Mouse (Mus musculus) G1E (cell line): Measurements from ENCODE around the gene Orm2. TPM values are rescaled to one million over a fixed set of nuclear protein-coding genes. Genes with fewer than 3 reads are reported as not detected.

Experiments
- ATAC-seq: 2 replicates; pipeline ENCODE4 v1.8.0; 2016; ENCODE audit warnings: mild to moderate bottlenecking; ENCODE audit not compliant: insufficient number of reproducible peaks, poor library complexity, low FRiP score, severe bottlenecking; ENCODE audit errors: extremely low read depth
- DNase-seq: peaks from one replicate; pipeline ENCODE4 v3.0.0; 2012; ENCODE audit warnings: low spot score
- H3K27me3 ChIP-seq: 2 replicates; pipeline ENCODE4 v1.6.1; 2012; ENCODE audit warnings: mild to moderate bottlenecking, low read length, inconsistent platforms; ENCODE audit not compliant: insufficient read depth
- H3K36me3 ChIP-seq: replicated peaks from 2 replicates; pipeline ENCODE3; 2012; ENCODE audit warnings: mild to moderate bottlenecking, inconsistent platforms
- H3K4me1 ChIP-seq: 2 replicates; pipeline ENCODE4 v1.6.1; 2012; ENCODE audit warnings: low read depth, low read length, inconsistent platforms, mixed read lengths; ENCODE audit not compliant: insufficient read depth
- H3K4me3 ChIP-seq: 2 replicates; pipeline ENCODE4 v1.5.1; 2012; ENCODE audit warnings: low read depth, mild to moderate bottlenecking, inconsistent platforms, low read length, moderate library complexity, mixed read lengths
- H3K9me3 ChIP-seq: replicated peaks from 2 replicates; pipeline ENCODE4 v1.6.1; 2012; ENCODE audit warnings: inconsistent platforms
- CTCF ChIP-seq: IDR thresholded peaks from 2 replicates; pipeline ENCODE4 v1.5.1; 2012; ENCODE audit warnings: low read depth, low read length, inconsistent platforms, mixed read lengths
- GATA1 ChIP-seq: IDR thresholded peaks from 2 replicates; pipeline ENCODE4 v1.6.1; 2012; ENCODE audit warnings: borderline replicate concordance, low read length, inconsistent platforms, mixed read lengths
- GATA2 ChIP-seq: IDR thresholded peaks from 2 replicates; pipeline ENCODE4 v1.6.1; 2012; ENCODE audit warnings: low read depth, low read length, inconsistent platforms, borderline replicate concordance
- POLR2AphosphoS5 ChIP-seq: IDR thresholded peaks from 2 replicates; pipeline ENCODE4 v1.6.1; 2012; ENCODE audit warnings: low read depth, low read length, inconsistent platforms; ENCODE audit not compliant: insufficient replicate concordance
- TAL1 ChIP-seq: conservative IDR thresholded peaks from 2 replicates; pipeline ENCODE4 v1.6.1; 2012; ENCODE audit warnings: low read depth, low read length, inconsistent platforms, mixed read lengths
- polyA plus RNA-seq: library from polyadenylated mRNA; stranded (reverse); fragments of >175 nt; gene quantifications from 2 replicates; pipeline ENCODE4 v1.2.3, GENCODE M21; 2012
- total RNA-seq, 2 experiments: library from RNA; stranded (forward) in 1 of 2; stranded (reverse) in 1 of 2; fragments of 200-1000 nt in 1 of 2; fragments of >200 nt in 1 of 2; fragmentation: Nextera tagmentation in 1 of 2; gene quantifications; 2 replicates each; pipeline ENCODE4 v1.2.3; 2014 to 2017

Gene Orm2
- total and polyA plus RNA-seq, 3 experiments, result not detected

DNA sequence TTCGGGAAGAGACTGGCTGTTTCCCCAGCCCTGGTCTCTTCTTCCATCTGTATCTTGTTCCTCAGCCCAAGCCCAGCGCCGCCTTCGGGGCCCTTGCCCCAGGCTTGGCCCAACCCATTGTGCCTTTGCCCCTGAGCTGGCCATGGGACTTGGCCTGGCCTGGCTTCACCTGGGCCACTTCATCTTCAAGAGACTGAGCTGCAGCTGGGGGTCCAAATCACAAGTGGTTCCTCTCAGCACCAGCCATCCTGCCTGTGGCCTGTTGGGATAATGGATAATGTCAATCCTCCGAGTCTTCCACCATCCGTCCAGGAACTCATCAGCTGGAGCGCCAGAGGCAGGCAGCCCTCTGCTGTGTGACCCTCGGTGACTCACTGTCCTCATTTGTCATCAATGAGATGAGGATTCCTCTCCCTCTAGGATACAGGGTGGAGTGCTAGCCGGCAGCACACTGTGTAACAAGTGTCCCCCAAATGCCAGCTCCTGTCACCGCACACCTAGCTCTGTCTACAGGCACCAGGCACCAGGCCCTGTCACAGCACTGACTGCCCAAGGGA is 35.8 kb downstream of the Orm2 start:
- no peaks in the 10 kb centered on the region for H3K4me1 ChIP-seq
- ATAC-seq, result no peak
- TF ChIP-seq GATA2 (no peak), GATA1 (no peak), CTCF (no peak), POLR2AphosphoS5 (no peak), TAL1 (no peak)
- H3K4me3 ChIP-seq, result no peak overlapping the region
- H3K27me3 ChIP-seq, result no peaks in the 10 kb centered on the region
- H3K9me3 ChIP-seq, result peaks cover 95% of the 10 kb centered on the region
- no peaks in the 10 kb centered on the region for H3K36me3 ChIP-seq
- no peak for DNase-seq

DNA sequence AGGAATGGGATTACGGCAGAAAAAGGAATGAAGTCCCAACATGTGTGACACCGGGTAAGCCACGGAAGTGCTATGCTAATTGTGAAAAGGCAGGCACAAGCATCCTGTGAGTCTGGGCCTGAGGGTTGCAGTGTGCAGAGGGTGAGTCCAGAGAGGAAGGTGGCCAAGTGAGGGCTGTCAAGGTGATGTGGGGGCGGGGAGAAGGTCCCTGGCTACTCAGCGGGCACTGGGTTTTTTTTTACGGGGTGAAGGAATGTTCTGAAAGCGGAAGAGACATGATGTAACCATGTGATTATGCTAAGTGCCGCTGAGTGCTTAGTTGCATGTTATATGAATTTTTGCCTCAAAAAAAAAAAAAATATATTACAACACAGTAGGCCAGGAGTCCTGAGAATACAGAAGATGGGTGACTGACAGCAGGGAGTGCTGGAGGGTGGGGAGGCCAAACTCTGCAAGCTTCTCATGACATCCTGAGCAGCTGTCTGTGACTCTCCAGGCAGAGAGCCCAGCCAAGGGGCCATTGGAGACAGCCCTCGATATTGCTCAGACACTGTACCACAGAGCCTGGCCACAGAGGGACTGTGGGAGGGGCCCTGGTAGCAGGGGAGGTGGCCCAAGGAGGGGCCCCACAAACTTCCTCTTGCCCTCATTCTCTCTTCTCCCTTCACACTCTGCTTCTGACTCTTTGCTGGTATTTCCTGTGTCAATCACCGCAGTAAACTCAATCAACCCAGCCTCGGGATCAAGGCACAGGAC is 36.8 kb downstream of the Orm2 start:
- DNase-seq (no peak), ATAC-seq (no peak)
- no peak overlapping the region for H3K4me3 ChIP-seq
- peaks cover 96% of the 10 kb centered on the region for H3K9me3 ChIP-seq
- H3K27me3 ChIP-seq, result no peaks in the 10 kb centered on the region
- no peaks in the 10 kb centered on the region for H3K36me3 ChIP-seq
- no peak for TF ChIP-seq CTCF
- no peak for TF ChIP-seq POLR2AphosphoS5
- no peak for TF ChIP-seq TAL1
- no peak for TF ChIP-seq GATA1
- no peak for TF ChIP-seq GATA2
- no peaks in the 10 kb centered on the region for H3K4me1 ChIP-seq

DNA sequence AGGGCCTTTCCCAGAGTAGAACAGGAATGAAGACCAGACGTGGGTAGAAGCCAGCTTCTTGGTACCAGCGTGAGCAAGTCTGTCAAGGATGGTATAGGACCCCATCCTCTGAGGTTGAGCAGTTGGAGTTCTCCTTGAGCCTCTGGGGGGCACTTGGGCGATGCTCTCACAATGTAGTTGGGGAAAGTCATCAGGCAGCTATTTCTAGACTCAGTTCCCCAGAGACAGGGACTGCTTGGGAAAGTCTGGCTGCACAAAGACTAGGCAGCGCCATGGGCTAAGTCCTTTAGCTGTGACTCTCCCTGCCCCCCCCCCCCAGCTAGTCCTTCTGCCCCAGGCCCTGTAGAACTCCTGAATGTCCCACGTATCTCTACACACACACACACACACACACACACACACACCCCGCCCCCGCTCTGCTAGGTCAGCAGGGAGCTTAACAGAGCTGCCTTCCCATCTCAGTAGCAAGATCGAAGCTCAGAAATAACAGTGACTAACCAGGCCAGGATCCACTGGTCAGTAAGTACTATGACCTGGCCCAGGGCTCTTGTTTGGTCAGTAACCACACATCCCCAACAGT is 37.5 kb downstream of the Orm2 start:
- H3K36me3 ChIP-seq, result no peaks in the 10 kb centered on the region
- no peak for ATAC-seq
- H3K4me1 ChIP-seq, result no peaks in the 10 kb centered on the region
- no peaks in the 10 kb centered on the region for H3K27me3 ChIP-seq
- DNase-seq, result no peak
- H3K4me3 ChIP-seq, result no peak overlapping the region
- H3K9me3 ChIP-seq, result peaks cover 96% of the 10 kb centered on the region
- TF ChIP-seq GATA2, result no peak
- no peak for TF ChIP-seq TAL1
- TF ChIP-seq GATA1, result no peak
- no peak for TF ChIP-seq CTCF
- no peak for TF ChIP-seq POLR2AphosphoS5

DNA sequence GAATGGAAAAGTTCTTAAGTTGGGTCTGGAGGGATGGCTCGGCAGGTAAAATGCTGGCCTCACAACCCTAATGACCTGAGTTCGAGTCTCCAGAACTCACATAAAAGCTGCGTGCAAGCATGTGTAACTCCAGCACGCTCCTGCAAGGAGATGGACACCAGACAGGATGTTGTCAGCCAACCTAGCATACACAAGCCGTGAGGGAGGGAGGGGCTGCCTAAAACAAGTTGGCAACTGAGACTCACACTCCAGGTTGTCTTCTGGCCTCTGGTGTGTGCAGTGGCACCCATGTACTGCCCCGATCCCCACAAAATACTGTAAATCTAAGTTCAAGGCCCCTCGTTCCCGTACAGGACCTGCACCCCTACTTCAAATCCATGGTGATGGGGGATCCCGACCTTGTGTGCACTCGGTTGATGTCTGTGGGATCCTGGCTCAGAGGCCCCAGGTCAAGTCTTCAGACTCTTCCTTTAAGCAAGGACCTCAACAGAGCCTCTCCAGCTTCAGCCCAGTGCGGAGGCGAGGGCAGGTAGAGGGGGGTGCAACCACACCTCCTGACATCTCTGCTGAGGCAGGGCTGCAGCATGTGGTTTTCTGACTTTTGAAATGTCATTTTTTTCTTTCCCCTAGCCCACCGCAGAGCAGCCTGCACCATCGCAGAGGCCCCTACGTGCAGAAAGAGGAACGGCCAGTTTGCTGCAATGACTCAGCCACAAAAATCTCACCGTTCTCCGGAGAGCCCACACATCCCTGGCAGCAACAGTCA is 38.5 kb downstream of the Orm2 start:
- Histone ChIP-seq H3K4me3 (no peak overlapping the region), H3K27me3 (no peaks in the 10 kb centered on the region), H3K36me3 (no peaks in the 10 kb centered on the region), H3K4me1 (no peaks in the 10 kb centered on the region), H3K9me3 (peaks cover 96% of the 10 kb centered on the region)
- DNase-seq, result no peak
- TF ChIP-seq GATA2 (no peak), POLR2AphosphoS5 (no peak), GATA1 (no peak), TAL1 (no peak), CTCF (no peak)
- ATAC-seq, result no peak

DNA sequence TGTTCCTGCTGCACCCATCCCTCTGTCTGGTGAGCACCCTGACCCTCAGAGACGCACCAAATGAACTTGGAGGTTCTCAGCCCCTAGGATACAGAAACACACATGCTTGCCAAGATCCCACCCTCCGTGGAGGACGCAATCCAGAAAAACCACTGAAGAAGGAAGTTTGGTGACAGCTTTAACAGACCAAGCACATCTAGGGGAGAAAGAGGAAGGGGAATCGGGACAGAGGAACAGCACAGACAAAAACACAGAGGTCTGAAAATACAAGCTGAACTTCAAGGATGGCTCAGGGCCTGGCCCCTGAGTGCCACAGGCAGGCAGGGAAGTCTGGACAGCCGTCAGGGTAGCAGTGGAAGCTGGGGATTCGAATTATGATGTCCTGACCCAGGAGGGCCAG is 39.4 kb downstream of the Orm2 start:
- Histone ChIP-seq H3K4me3 (no peak overlapping the region), H3K27me3 (no peaks in the 10 kb centered on the region), H3K4me1 (no peaks in the 10 kb centered on the region), H3K9me3 (peaks cover 96% of the 10 kb centered on the region), H3K36me3 (no peaks in the 10 kb centered on the region)
- no peak for TF ChIP-seq GATA2
- ATAC-seq (no peak), DNase-seq (no peak)

DNA sequence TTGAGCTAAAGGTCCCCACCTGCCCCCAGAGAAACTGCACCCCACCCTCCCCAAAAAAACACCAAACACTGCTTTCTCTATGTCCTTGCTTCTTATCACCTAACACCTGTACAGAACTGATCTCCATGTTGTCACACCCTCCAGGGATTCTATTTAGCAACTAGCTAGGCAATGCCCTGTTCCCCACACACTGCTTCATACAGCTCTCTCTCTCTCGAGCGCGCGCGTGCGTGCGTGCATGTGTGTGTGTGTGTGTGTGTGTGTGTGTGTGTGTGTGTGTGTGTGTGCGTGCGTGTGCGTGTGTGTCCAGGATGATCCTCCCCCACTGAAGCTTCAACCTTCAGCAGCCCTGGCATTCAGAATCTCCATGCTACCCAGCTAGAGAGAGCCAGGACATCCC is 39.8 kb downstream of the Orm2 start:
- no peaks in the 10 kb centered on the region for H3K4me1 ChIP-seq
- H3K4me3 ChIP-seq, result no peak overlapping the region
- TF ChIP-seq TAL1 (no peak), GATA1 (no peak), GATA2 (no peak), POLR2AphosphoS5 (no peak)
- H3K27me3 ChIP-seq, result no peaks in the 10 kb centered on the region
- no peaks in the 10 kb centered on the region for H3K36me3 ChIP-seq
- ATAC-seq (no peak), DNase-seq (no peak)
- peaks cover 94% of the 10 kb centered on the region for H3K9me3 ChIP-seq
